Mouse (Mus musculus) embryonic facial prominence, embryonic 12.5 days (tissue): ENCODE data around the gene Erg. TPM values are rescaled to one million over a fixed set of nuclear protein-coding genes. Genes with fewer than 3 reads are reported as not detected.

Source experiments
- ATAC-seq: fragments of 200-750 bp; cut with Nextera tagmentation; 2 replicates; pipeline ENCODE4 v1.8.0; 2017; ENCODE audit not compliant: insufficient number of reproducible peaks, insufficient read depth, low FRiP score, low TSS enrichment
- H3K27ac ChIP-seq: fragments of 300-500 bp; sonication (generic); 2 replicates; pipeline ENCODE4 v1.5.1; 2016; ENCODE audit warnings: mild to moderate bottlenecking
- H3K27me3 ChIP-seq: fragments of 300-500 bp; sonication (generic); 2 replicates; pipeline ENCODE4 v1.6.1; 2016; ENCODE audit warnings: mild to moderate bottlenecking, moderate library complexity
- H3K36me3 ChIP-seq: fragments of 300-500 bp; sonication (generic); 2 replicates; pipeline ENCODE4 v1.6.1; 2016; ENCODE audit warnings: mild to moderate bottlenecking
- H3K4me1 ChIP-seq: fragments of 300-500 bp; sonication (generic); 2 replicates; pipeline ENCODE4 v1.6.1; 2016
- H3K4me2 ChIP-seq: fragments of 300-500 bp; sonication (generic); replicated peaks from 2 replicates; pipeline ENCODE4 v1.6.1; 2016; ENCODE audit warnings: mild to moderate bottlenecking, moderate library complexity
- H3K4me3 ChIP-seq: fragments of 300-500 bp; sonication (generic); 2 replicates; pipeline ENCODE4 v1.5.1; 2016; ENCODE audit warnings: mild to moderate bottlenecking
- H3K9ac ChIP-seq: fragments of 300-500 bp; sonication (generic); 2 replicates; pipeline ENCODE4 v1.6.1; 2016; ENCODE audit warnings: mild to moderate bottlenecking, moderate library complexity
- H3K9me3 ChIP-seq: fragments of 300-500 bp; sonication (generic); 2 replicates; pipeline ENCODE4 v1.6.1; 2016; ENCODE audit warnings: mild to moderate bottlenecking, moderate library complexity
- WGBS: fragments of 180-500 bp; shearing (Covaris S2); methylation state at CpG from one replicate; pipeline ENCODE4 v1.1.7; 2016; 5-methylcytosine and 5-hydroxymethylcytosine counted together
- polyA plus RNA-seq: library from polyadenylated mRNA; unstranded; fragments of >200 nt; fragmentation: Nextera tagmentation; extraction: Ambion mirVana; gene quantifications from 2 replicates; pipeline ENCODE4 v1.2.1, GENCODE M21; 2016

Erg gene
- polyA plus RNA-seq, 1 experiment from 2014 or later, result 14.0 TPM

- WGBS, result 90% methylated on average over 3 of the region's 3 CpGs
- Histone ChIP-seq H3K4me1 (peaks cover 9% of the 10 kb centered on the region; the same call in 1 of the 2 replicates), H3K36me3 (no peaks in the 10 kb centered on the region), H3K9me3 (no peaks in the 10 kb centered on the region), H3K4me3 (no peak overlapping the region), H3K9ac (no peak overlapping the region), H3K27me3 (no peaks in the 10 kb centered on the region), H3K4me2 (no peak overlapping the region), H3K27ac (no peak overlapping the region)
- no peak for ATAC-seq
These were observed 112.4 kb downstream of the Erg start for GRCm38 (mm10) chr16:95473946-95474345.

- Histone ChIP-seq H3K27me3 (no peaks in the 10 kb centered on the region), H3K4me1 (peaks cover 21% of the 10 kb centered on the region), H3K27ac (0 out of 2 replicates have a peak overlapping the region, but pooled peaks have one; percentile 17), H3K4me2 (no peak overlapping the region), H3K4me3 (no peak overlapping the region), H3K9ac (no peak overlapping the region), H3K9me3 (no peaks in the 10 kb centered on the region), H3K36me3 (no peaks in the 10 kb centered on the region)
- WGBS, result 69% methylated on average over 11 of the region's 11 CpGs
- no peak for ATAC-seq
These were observed 113.6 kb downstream of the Erg start for GRCm38 (mm10) chr16:95472771-95473170.

- H3K4me1 ChIP-seq, result peaks cover 28% of the 10 kb centered on the region
- no peaks in the 10 kb centered on the region for H3K9me3 ChIP-seq
- peak overlapping the region; percentile 82 for H3K27ac ChIP-seq
- H3K4me3 ChIP-seq, result no peak overlapping the region
- no peak overlapping the region for H3K9ac ChIP-seq
- no peaks in the 10 kb centered on the region for H3K36me3 ChIP-seq
- H3K27me3 ChIP-seq, result no peaks in the 10 kb centered on the region
- peak overlapping the region; percentile 7; the same call in 1 of the 2 replicates for H3K4me2 ChIP-seq
- peak; percentile 62; the same call in 1 of the 2 replicates for ATAC-seq
- WGBS, result 20% methylated on average over 9 of the region's 9 CpGs
These were observed 116.9 kb downstream of the Erg start for GRCm38 (mm10) chr16:95469262-95470139.

- no peak overlapping the region for H3K4me2 ChIP-seq
- WGBS, result 91% methylated on average over 2 of the region's 2 CpGs
- no peak overlapping the region for H3K27ac ChIP-seq
- H3K9ac ChIP-seq, result no peak overlapping the region
- H3K9me3 ChIP-seq, result no peaks in the 10 kb centered on the region
- no peak for ATAC-seq
- H3K27me3 ChIP-seq, result no peaks in the 10 kb centered on the region
- peaks cover 28% of the 10 kb centered on the region for H3K4me1 ChIP-seq
- no peaks in the 10 kb centered on the region for H3K36me3 ChIP-seq
- no peak overlapping the region for H3K4me3 ChIP-seq
These were observed 118.5 kb downstream of the Erg start for GRCm38 (mm10) chr16:95467893-95468292.

GRCm38 (mm10) chr16:95466548-95466947 lies 119.8 kb downstream of the Erg start:
- no peak overlapping the region for H3K4me3 ChIP-seq
- H3K9me3 ChIP-seq, result no peaks in the 10 kb centered on the region
- H3K4me1 ChIP-seq, result peaks cover 28% of the 10 kb centered on the region
- no peaks in the 10 kb centered on the region for H3K36me3 ChIP-seq
- no peaks in the 10 kb centered on the region for H3K27me3 ChIP-seq
- no peak overlapping the region for H3K27ac ChIP-seq
- WGBS, result 85% methylated on average over 1 of the region's 1 CpGs
- H3K4me2 ChIP-seq, result no peak overlapping the region
- no peak for ATAC-seq
- H3K9ac ChIP-seq, result no peak overlapping the region

GRCm38 (mm10) chr16:95464609-95465008 lies 121.8 kb downstream of the Erg start:
- Histone ChIP-seq H3K9ac (no peak overlapping the region), H3K4me3 (no peak overlapping the region), H3K27ac (no peak overlapping the region), H3K4me1 (peaks cover 34% of the 10 kb centered on the region), H3K4me2 (no peak overlapping the region), H3K36me3 (no peaks in the 10 kb centered on the region), H3K9me3 (no peaks in the 10 kb centered on the region), H3K27me3 (no peaks in the 10 kb centered on the region)
- WGBS, result 75% methylated on average over 8 of the region's 8 CpGs
- no peak for ATAC-seq

- ATAC-seq, result no peak
- 58% methylated on average over 6 of the region's 6 CpGs for WGBS
- Histone ChIP-seq H3K27ac (no peak overlapping the region), H3K27me3 (no peaks in the 10 kb centered on the region), H3K9me3 (no peaks in the 10 kb centered on the region), H3K9ac (no peak overlapping the region), H3K4me1 (peaks cover 28% of the 10 kb centered on the region), H3K36me3 (no peaks in the 10 kb centered on the region), H3K4me2 (no peak overlapping the region), H3K4me3 (no peak overlapping the region)
These were observed 122.6 kb downstream of the Erg start for GRCm38 (mm10) chr16:95463796-95464195.

GRCm38 (mm10) chr16:95461941-95462340 lies 124.5 kb downstream of the Erg start:
- WGBS, result 82% methylated on average over 7 of the region's 7 CpGs
- Histone ChIP-seq H3K4me3 (no peak overlapping the region), H3K4me1 (0 out of 2 replicates have a peak, but pooled peaks cover 10% of the 10 kb centered on the region), H3K9me3 (no peaks in the 10 kb centered on the region), H3K27me3 (no peaks in the 10 kb centered on the region), H3K9ac (no peak overlapping the region), H3K36me3 (no peaks in the 10 kb centered on the region), H3K4me2 (no peak overlapping the region), H3K27ac (no peak overlapping the region)
- no peak for ATAC-seq

GRCm38 (mm10) chr16:95460336-95460735 lies 126.1 kb downstream of the Erg start:
- Histone ChIP-seq H3K4me1 (0 out of 2 replicates have a peak, but pooled peaks cover 10% of the 10 kb centered on the region), H3K4me2 (no peak overlapping the region), H3K9ac (no peak overlapping the region), H3K27ac (no peak overlapping the region), H3K9me3 (no peaks in the 10 kb centered on the region), H3K4me3 (no peak overlapping the region), H3K36me3 (no peaks in the 10 kb centered on the region), H3K27me3 (no peaks in the 10 kb centered on the region)
- ATAC-seq, result no peak
- WGBS, result 62% methylated on average over 2 of the region's 2 CpGs

GRCm38 (mm10) chr16:95459325-95459691 lies 127.1 kb downstream of the Erg start:
- H3K36me3 ChIP-seq, result no peaks in the 10 kb centered on the region
- H3K4me3 ChIP-seq, result no peak overlapping the region
- no peak overlapping the region for H3K4me2 ChIP-seq
- 0 out of 2 replicates have a peak, but pooled peaks cover 10% of the 10 kb centered on the region for H3K4me1 ChIP-seq
- H3K27ac ChIP-seq, result no peak overlapping the region
- WGBS, result 85% methylated on average over 5 of the region's 5 CpGs
- no peak overlapping the region for H3K9ac ChIP-seq
- no peaks in the 10 kb centered on the region for H3K27me3 ChIP-seq
- no peaks in the 10 kb centered on the region for H3K9me3 ChIP-seq
- no peak for ATAC-seq

GRCm38 (mm10) chr16:95458590-95459324 lies 127.6 kb downstream of the Erg start:
- WGBS, result 89% methylated on average over 17 of the region's 17 CpGs
- Histone ChIP-seq H3K4me2 (no peak overlapping the region), H3K4me3 (no peak overlapping the region), H3K4me1 (0 out of 2 replicates have a peak, but pooled peaks cover 10% of the 10 kb centered on the region), H3K9me3 (no peaks in the 10 kb centered on the region), H3K27ac (no peak overlapping the region), H3K36me3 (no peaks in the 10 kb centered on the region), H3K27me3 (no peaks in the 10 kb centered on the region), H3K9ac (no peak overlapping the region)
- no peak for ATAC-seq

- Histone ChIP-seq H3K27me3 (no peaks in the 10 kb centered on the region), H3K4me3 (no peak overlapping the region), H3K36me3 (no peaks in the 10 kb centered on the region), H3K4me1 (0 out of 2 replicates have a peak, but pooled peaks cover 10% of the 10 kb centered on the region), H3K27ac (no peak overlapping the region), H3K9me3 (no peaks in the 10 kb centered on the region), H3K4me2 (no peak overlapping the region), H3K9ac (no peak overlapping the region)
- no peak for ATAC-seq
- WGBS, result 83% methylated on average over 3 of the region's 3 CpGs
These were observed 129.4 kb downstream of the Erg start for GRCm38 (mm10) chr16:95457006-95457405.
